Mouse (Mus musculus) CD8-positive naive resting alpha-beta T cell, adult 2 months (primary cell): ENCODE measurements around the gene Ntn1.
A peak's percentile ranks its signal among the peaks of the same experiment; 100 is the strongest.

Source experiments
- DNase-seq, 2 experiments: peaks; one replicate each; pipeline ENCODE4 v3.0.0; 2022; ENCODE audit warnings: low read depth in 2 of 2, low spot score in 2 of 2

Gene Ntn1

GRCm38 (mm10) chr11:68407266-68407926, 6.8 kb upstream of the Ntn1 start:
- no peak for DNase-seq

- no peak for DNase-seq
Measured at GRCm38 (mm10) chr11:68405576-68405975, 5.0 kb upstream of the Ntn1 start.

GRCm38 (mm10) chr11:68404185-68404584, 3.6 kb upstream of the Ntn1 start:
- DNase-seq: peak; percentile 49 to 57

- DNase-seq: no peak
Measured at GRCm38 (mm10) chr11:68401428-68401827, 805 bp upstream of the Ntn1 start.

GRCm38 (mm10) chr11:68400021-68400671, 477 bp downstream of the Ntn1 start:
- no peak for DNase-seq

- DNase-seq: no peak
Measured at GRCm38 (mm10) chr11:68399548-68400020, 1.0 kb downstream of the Ntn1 start.

GRCm38 (mm10) chr11:68398891-68399547, 1.6 kb downstream of the Ntn1 start:
- DNase-seq: no peak

- no peak for DNase-seq
Measured at GRCm38 (mm10) chr11:68395546-68395945, 5.1 kb downstream of the Ntn1 start.

GRCm38 (mm10) chr11:68394749-68395148, 5.9 kb downstream of the Ntn1 start:
- DNase-seq: no peak

GRCm38 (mm10) chr11:68393897-68394490, 6.6 kb downstream of the Ntn1 start:
- no peak for DNase-seq

GRCm38 (mm10) chr11:68390381-68391287, 10.0 kb downstream of the Ntn1 start:
- no peak for DNase-seq

- DNase-seq: no peak
Measured at GRCm38 (mm10) chr11:68389621-68390020, 11.0 kb downstream of the Ntn1 start.

- no peak for DNase-seq
Measured at GRCm38 (mm10) chr11:68388655-68389015, 12.0 kb downstream of the Ntn1 start.

GRCm38 (mm10) chr11:68387971-68388654, 12.5 kb downstream of the Ntn1 start:
- no peak for DNase-seq

GRCm38 (mm10) chr11:68387441-68387760, 13.2 kb downstream of the Ntn1 start:
- no peak for DNase-seq

GRCm38 (mm10) chr11:68386589-68387440, 13.8 kb downstream of the Ntn1 start:
- DNase-seq: no peak

- DNase-seq: no peak
Measured at GRCm38 (mm10) chr11:68385921-68386588, 14.6 kb downstream of the Ntn1 start.

GRCm38 (mm10) chr11:68385021-68385821, 15.4 kb downstream of the Ntn1 start:
- no peak for DNase-seq
